Mouse (Mus musculus): ENCODE measurements around the gene Cd52. TPM values are rescaled to one million over a fixed set of nuclear protein-coding genes. Genes with fewer than 3 reads are reported as not detected.
"Not testable (repeated sequence)": the region's sequence is repeated elsewhere in the genome, so short reads cannot be mapped to it uniquely, and the experiment has no call there.

Gene Cd52
- polyA plus RNA-seq (2015; fragmentation: Nextera tagmentation; extraction: Ambion mirVana), result 14.7 and 18.9 TPM in 2 replicates

DNA sequence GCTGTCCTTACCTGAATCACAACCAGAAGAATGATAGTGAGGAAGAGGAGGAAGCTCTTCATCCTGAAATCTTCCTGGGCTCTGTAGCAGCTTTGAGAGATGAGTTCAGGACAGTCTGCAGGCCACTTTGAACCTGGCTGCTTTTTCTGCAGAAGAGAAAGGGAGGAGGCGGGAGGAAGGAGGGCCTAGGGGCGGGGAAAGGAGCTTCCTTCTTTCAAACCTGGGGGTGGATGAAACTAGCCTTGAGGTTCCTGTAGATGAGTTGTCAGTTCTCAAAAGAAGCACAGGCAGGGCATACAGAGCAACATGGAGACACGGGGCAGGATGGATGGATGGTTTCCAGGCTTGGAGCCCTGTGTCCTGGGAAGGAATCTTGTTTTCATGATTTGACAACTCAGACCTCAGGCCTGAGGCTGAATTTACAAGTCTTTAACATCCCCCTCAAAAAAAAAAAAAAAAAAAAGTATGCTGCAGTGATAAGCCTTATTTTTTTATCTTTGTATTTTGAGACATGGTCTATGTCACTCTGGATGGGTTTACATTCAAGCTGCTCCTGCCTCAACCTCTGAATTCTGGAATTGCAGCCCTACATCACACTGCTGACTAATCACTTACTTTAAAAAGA, at the start of gene Cd52:
Gene Cd52 (minus strand): TSS at position 160 of the 625 bp plus-strand sequence.
- Histone ChIP-seq H3K4me3 (replicated peaks; ENCODE audit: low read depth, low read length) (no peak within 1 kb of the TSS), H3K4me1 (replicated peaks; ENCODE audit: insufficient read depth, low read length) (no peaks in the 10 kb centered on the region), H3K27me3 (ENCODE audit: insufficient read depth, low read length) (no peaks in the 10 kb centered on the region), H3K9me3 (replicated peaks; ENCODE audit: low read length) (no peaks in the 10 kb centered on the region), H3K27ac (no peak within 1 kb of the TSS), H3K36me3 (ENCODE audit: insufficient read depth, low read length) (no peaks in the 10 kb centered on the region), H3K4me2 (ENCODE audit: low read length) (no peak within 1 kb of the TSS), H3K9ac (ENCODE audit: low read depth, low read length) (no peak within 1 kb of the TSS)
- no peak for ATAC-seq (replicated peaks; ENCODE audit: low FRiP score, low read depth)
- TF ChIP-seq CTCF (IDR thresholded peaks at IDR 0.05; ENCODE audit: low read depth), result no peak
- 68% methylated on average over 3 of the region's 3 CpGs for WGBS
- DNase-seq (ENCODE audit: low spot score), result no peak

GRCm38 (mm10) chr4:134144297-134144696, 49.4 kb upstream of the Cd52 start:
- not testable (repeated sequence) for DNase-seq (ENCODE audit: low spot score); H3K4me3 ChIP-seq (replicated peaks; ENCODE audit: low read depth, low read length); H3K9me3 ChIP-seq (replicated peaks; ENCODE audit: low read length); ATAC-seq (replicated peaks; ENCODE audit: low FRiP score, low read depth); H3K4me1 ChIP-seq (replicated peaks; ENCODE audit: insufficient read depth, low read length); H3K9ac ChIP-seq (ENCODE audit: low read depth, low read length); H3K27me3 ChIP-seq (ENCODE audit: insufficient read depth, low read length); H3K27ac ChIP-seq; H3K4me2 ChIP-seq (ENCODE audit: low read length)
- 96% methylated on average over 5 of the region's 5 CpGs for WGBS
- 0 out of 2 replicates have a peak, but pooled peaks cover 14% of the 10 kb centered on the region for H3K36me3 ChIP-seq (ENCODE audit: insufficient read depth, low read length)

GRCm38 (mm10) chr4:134138857-134139256, 44.0 kb upstream of the Cd52 start:
- DNase-seq (ENCODE audit: low spot score), result no peak
- 90% methylated on average over 2 of the region's 2 CpGs for WGBS
- H3K9ac ChIP-seq (ENCODE audit: low read depth, low read length), result no peak overlapping the region
- no peaks in the 10 kb centered on the region for H3K27me3 ChIP-seq (ENCODE audit: insufficient read depth, low read length)
- no peak for ATAC-seq (replicated peaks; ENCODE audit: low FRiP score, low read depth)
- H3K9me3 ChIP-seq (replicated peaks; ENCODE audit: low read length), result no peaks in the 10 kb centered on the region
- H3K4me1 ChIP-seq (replicated peaks; ENCODE audit: insufficient read depth, low read length), result no peaks in the 10 kb centered on the region
- H3K36me3 ChIP-seq (ENCODE audit: insufficient read depth, low read length), result no peaks in the 10 kb centered on the region
- no peak overlapping the region for H3K4me2 ChIP-seq (ENCODE audit: low read length)
- no peak for TF ChIP-seq CTCF (IDR thresholded peaks at IDR 0.05; ENCODE audit: low read depth)
- no peak overlapping the region for H3K27ac ChIP-seq
- no peak overlapping the region for H3K4me3 ChIP-seq (replicated peaks; ENCODE audit: low read depth, low read length)

GRCm38 (mm10) chr4:134136280-134136926, 41.5 kb upstream of the Cd52 start:
- no peak for ATAC-seq (replicated peaks; ENCODE audit: low FRiP score, low read depth)
- H3K27me3 ChIP-seq (ENCODE audit: insufficient read depth, low read length), result no peaks in the 10 kb centered on the region
- no peak overlapping the region for H3K4me3 ChIP-seq (replicated peaks; ENCODE audit: low read depth, low read length)
- 34% methylated on average over 3 of the region's 3 CpGs for WGBS
- no peak for DNase-seq (ENCODE audit: low spot score)
- H3K9ac ChIP-seq (ENCODE audit: low read depth, low read length), result no peak overlapping the region
- H3K36me3 ChIP-seq (ENCODE audit: insufficient read depth, low read length), result no peaks in the 10 kb centered on the region
- H3K4me1 ChIP-seq (replicated peaks; ENCODE audit: insufficient read depth, low read length), result no peaks in the 10 kb centered on the region; the same call in 1 of the 2 replicates
- H3K9me3 ChIP-seq (replicated peaks; ENCODE audit: low read length), result no peaks in the 10 kb centered on the region
- no peak overlapping the region for H3K27ac ChIP-seq
- H3K4me2 ChIP-seq (ENCODE audit: low read length), result no peak overlapping the region
- TF ChIP-seq CTCF (IDR thresholded peaks at IDR 0.05; ENCODE audit: low read depth), result no peak

- H3K27ac ChIP-seq, result no peak overlapping the region
- ATAC-seq (replicated peaks; ENCODE audit: low FRiP score, low read depth), result no peak
- 74% methylated on average over 8 of the region's 8 CpGs for WGBS
These were observed 37.7 kb upstream of the Cd52 start for GRCm38 (mm10) chr4:134132519-134133095.

DNA sequence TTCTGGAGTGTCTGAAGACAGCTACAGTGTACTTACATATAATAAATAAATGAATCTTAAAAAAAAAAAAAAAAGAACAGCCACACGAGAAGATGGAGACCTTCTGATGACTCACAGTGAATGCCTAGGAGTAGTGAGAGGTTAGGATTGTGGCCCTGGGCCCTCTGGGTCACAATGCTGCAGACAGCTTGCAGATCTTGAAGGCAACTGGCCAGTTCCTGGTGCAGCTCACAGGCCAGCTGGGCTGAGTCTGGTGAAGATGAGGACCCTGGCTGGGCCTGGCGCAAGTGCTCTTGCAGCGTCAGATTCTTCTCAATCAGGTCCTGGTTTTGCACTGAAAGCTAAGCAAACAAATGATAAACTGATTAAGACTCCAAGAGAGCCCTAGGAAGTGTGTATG, 37.2 kb upstream of the Cd52 start:
- 75% methylated on average over 3 of the region's 3 CpGs for WGBS
- ATAC-seq (replicated peaks; ENCODE audit: low FRiP score, low read depth) (no peak), DNase-seq (ENCODE audit: low spot score) (no peak)
- no peaks in the 10 kb centered on the region for H3K9me3 ChIP-seq (replicated peaks; ENCODE audit: low read length)
- H3K27me3 ChIP-seq (ENCODE audit: insufficient read depth, low read length), result no peaks in the 10 kb centered on the region
- no peak for TF ChIP-seq CTCF (IDR thresholded peaks at IDR 0.05; ENCODE audit: low read depth)
- no peak overlapping the region for H3K27ac ChIP-seq
- H3K4me3 ChIP-seq (replicated peaks; ENCODE audit: low read depth, low read length), result no peak overlapping the region
- H3K4me1 ChIP-seq (replicated peaks; ENCODE audit: insufficient read depth, low read length), result peaks cover 8% of the 10 kb centered on the region
- H3K4me2 ChIP-seq (ENCODE audit: low read length), result no peak overlapping the region
- 0 out of 2 replicates have a peak, but pooled peaks cover 9% of the 10 kb centered on the region for H3K36me3 ChIP-seq (ENCODE audit: insufficient read depth, low read length)
- H3K9ac ChIP-seq (ENCODE audit: low read depth, low read length), result no peak overlapping the region

More at GRCm38 (mm10) chr4:134132519-134133095, 37.7 kb upstream of the Cd52 start:
- Histone ChIP-seq H3K9ac (ENCODE audit: low read depth, low read length) (no peak overlapping the region), H3K27me3 (ENCODE audit: insufficient read depth, low read length) (no peaks in the 10 kb centered on the region), H3K9me3 (replicated peaks; ENCODE audit: low read length) (no peaks in the 10 kb centered on the region), H3K4me3 (replicated peaks; ENCODE audit: low read depth, low read length) (no peak overlapping the region), H3K36me3 (ENCODE audit: insufficient read depth, low read length) (0 out of 2 replicates have a peak, but pooled peaks cover 9% of the 10 kb centered on the region), H3K4me2 (ENCODE audit: low read length) (no peak overlapping the region), H3K4me1 (replicated peaks; ENCODE audit: insufficient read depth, low read length) (peaks cover 4% of the 10 kb centered on the region)
- DNase-seq (ENCODE audit: low spot score), result no peak
- no peak for TF ChIP-seq CTCF (IDR thresholded peaks at IDR 0.05; ENCODE audit: low read depth)

All from kidney, postnatal 0 days (tissue).